Mouse (Mus musculus): Measurements from ENCODE around the gene Akr1cl. TPM values are rescaled to one million over a fixed set of nuclear protein-coding genes. Genes with fewer than 3 reads are reported as not detected.
"Not testable (repeated sequence)": the region's sequence is repeated elsewhere in the genome, so short reads cannot be mapped to it uniquely, and the experiment has no call there.

Akr1cl gene
- 0.78 and 0.94 TPM in 2 replicates for polyA plus RNA-seq (2016; fragmentation: Nextera tagmentation; extraction: Ambion mirVana)

DNA sequence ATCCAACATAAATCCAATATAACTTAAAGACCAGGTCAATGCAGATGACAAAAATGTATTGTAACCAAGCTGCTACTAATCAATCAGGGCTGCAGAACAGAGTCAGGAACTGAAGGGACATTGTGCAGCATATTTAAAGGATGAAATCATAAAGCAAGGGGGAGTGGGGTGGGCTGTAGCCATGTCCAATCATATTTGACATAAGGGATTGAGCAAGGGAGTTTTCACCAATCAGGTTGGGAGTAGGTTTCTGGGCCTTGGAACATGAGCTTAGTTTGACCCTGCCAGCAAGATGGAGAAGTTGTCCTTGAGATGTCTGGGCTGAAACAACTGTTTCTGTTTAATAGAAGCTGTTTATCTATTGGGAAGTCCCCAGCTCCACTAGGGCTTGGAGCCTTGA, at the start of gene Akr1cl:
Akr1cl (minus strand) TSS at position 119 of the 400 bp plus-strand sequence.
- Histone ChIP-seq H3K27me3 (ENCODE audit: insufficient read depth, poor library complexity, severe bottlenecking) (no peaks in the 10 kb centered on the region), H3K27ac (no peak within 1 kb of the TSS), H3K36me3 (no peaks in the 10 kb centered on the region), H3K4me3 (no peak within 1 kb of the TSS), H3K4me1 (no peaks in the 10 kb centered on the region), H3K9me3 (no peaks in the 10 kb centered on the region)
- DNase-seq (ENCODE audit: low spot score) = no peak

DNA sequence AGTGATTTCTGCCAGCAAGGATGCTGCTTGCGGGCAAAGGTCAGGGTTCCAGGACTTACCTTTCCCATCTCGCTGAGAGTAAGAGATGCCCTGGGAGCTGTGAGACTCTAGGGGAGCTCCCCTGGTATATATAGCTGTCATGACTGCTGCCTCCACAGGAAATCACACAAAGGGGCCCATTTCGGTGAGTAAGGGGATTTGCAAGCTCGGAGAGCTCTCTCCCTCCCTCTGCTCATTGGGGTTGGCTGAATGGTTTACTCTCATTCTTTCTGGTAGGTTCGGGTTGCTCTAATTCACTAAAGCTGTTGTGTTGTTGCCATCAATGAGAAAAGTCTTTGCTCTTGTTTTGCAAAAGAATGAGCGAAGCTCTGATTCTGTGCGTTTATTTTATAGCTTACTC, 49.6 kb upstream of the Akr1cl start, which contains the start of gene Crygb:
Crygb (minus strand) TSS at position 101 of the 400 bp plus-strand sequence.
- Histone ChIP-seq H3K9me3 (no peaks in the 10 kb centered on the region), H3K4me1 (0 out of 2 replicates have a peak, but pooled peaks cover 3% of the 10 kb centered on the region), H3K36me3 (no peaks in the 10 kb centered on the region), H3K27ac (no peak within 1 kb of the TSS), H3K4me3 (0 out of 2 replicates have a peak within 1 kb of the TSS, but pooled peaks have one; percentile 5), H3K27me3 (ENCODE audit: insufficient read depth, poor library complexity, severe bottlenecking) (0 out of 2 replicates have a peak, but pooled peaks cover 4% of the 10 kb centered on the region)
- 42% methylated on average over 7 of the region's 7 CpGs for WGBS
- DNase-seq (ENCODE audit: low spot score) = no peak

DNA sequence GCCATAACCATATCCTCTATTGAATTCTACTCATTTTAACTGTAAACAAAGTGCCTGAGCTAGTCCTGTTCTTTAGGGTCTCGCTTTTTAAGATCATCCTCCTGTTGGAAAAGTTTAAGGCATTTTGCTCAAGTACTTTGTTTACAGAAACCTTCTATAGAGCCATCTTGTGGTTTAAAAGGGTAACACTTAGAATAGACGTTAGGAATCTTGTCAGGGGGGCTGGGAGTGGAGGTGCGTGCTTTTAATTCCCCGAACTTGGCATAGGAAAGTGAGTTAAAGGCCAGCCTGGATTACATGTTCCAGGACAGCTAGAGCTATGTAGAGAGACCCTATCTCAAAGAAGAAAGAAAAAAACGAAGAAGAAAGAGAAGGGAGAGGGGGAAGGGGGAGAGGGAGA, 43.0 kb upstream of the Akr1cl start:
- Histone ChIP-seq H3K9me3 (no peaks in the 10 kb centered on the region), H3K27ac (no peak overlapping the region), H3K27me3 (ENCODE audit: insufficient read depth, poor library complexity, severe bottlenecking) (no peaks in the 10 kb centered on the region), H3K4me1 (no peaks in the 10 kb centered on the region), H3K36me3 (no peaks in the 10 kb centered on the region), H3K4me3 (no peak overlapping the region)
- DNase-seq (ENCODE audit: low spot score) = no peak
- 14% methylated on average over 5 of the region's 5 CpGs for WGBS

DNA sequence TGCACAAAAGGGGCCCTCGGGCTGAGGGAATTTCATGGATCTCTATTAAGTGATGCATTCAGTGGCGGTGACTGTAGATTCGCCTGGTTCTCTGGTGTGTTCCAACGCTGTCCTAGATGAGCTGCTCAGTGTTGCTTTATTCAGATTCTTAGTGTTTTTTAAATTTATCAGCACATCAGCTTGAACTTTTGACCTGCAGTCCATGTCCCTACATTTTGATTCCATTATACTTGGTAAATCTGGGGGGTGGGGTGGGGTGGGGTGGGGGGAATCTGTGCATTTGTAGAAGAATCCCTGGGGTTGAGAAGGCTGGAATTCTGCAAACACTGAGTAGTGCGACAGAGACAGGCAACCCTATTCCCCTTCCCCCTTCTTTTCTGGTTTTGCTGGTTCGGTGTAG, 41.0 kb upstream of the Akr1cl start, which contains the start of gene Crygc:
Crygc (minus strand) TSS at position 101 of the 400 bp plus-strand sequence.
- WGBS = 70% methylated on average over 6 of the region's 6 CpGs
- no peak within 1 kb of the TSS for H3K4me3 ChIP-seq
- H3K4me1 ChIP-seq = no peaks in the 10 kb centered on the region
- no peaks in the 10 kb centered on the region for H3K27me3 ChIP-seq (ENCODE audit: insufficient read depth, poor library complexity, severe bottlenecking)
- no peak within 1 kb of the TSS for H3K27ac ChIP-seq
- no peaks in the 10 kb centered on the region for H3K9me3 ChIP-seq
- DNase-seq (ENCODE audit: low spot score) = no peak
- no peaks in the 10 kb centered on the region for H3K36me3 ChIP-seq

DNA sequence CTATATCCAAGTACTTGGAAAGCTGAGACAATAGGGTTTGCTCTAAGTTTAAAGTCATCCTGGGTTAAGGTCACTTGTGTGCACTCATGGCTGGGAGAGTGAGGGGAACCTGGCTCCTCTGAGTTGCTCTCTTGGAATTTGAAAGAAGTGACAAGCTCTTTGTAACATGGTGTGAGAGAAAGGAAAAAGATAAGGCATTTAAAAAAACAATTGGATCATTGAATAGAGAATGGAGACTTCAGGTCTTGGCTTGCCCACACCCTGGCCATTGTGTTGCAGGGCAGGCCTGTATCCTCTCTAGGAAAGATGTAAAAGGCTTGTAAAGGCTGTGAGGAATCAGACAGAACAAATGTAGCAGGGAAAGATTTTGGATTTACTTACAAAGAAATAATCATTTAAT, 35.3 kb upstream of the Akr1cl start:
- no peaks in the 10 kb centered on the region for H3K27me3 ChIP-seq (ENCODE audit: insufficient read depth, poor library complexity, severe bottlenecking)
- no peaks in the 10 kb centered on the region for H3K36me3 ChIP-seq

DNA sequence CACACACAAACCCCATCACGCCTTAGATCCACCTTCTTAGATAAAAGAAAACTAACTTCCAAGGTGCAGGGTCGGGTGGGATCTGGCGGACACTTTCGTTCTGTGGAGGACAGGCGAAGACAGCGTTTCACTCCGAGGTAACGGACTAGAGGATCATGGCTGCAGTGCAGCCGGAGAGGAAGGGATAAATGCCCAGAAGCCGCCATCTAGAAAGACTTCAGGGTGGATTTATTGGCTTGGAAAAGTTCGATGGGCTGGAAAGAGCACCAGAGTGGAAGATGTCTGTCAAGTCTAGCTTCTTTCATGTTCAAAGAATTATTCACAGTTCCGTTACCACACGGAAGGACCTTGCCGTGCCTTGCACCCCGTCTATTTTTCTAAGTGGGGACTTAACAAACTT, 31.6 kb upstream of the Akr1cl start:
- Histone ChIP-seq H3K27me3 (ENCODE audit: insufficient read depth, poor library complexity, severe bottlenecking) (no peaks in the 10 kb centered on the region), H3K4me3 (no peak overlapping the region), H3K36me3 (no peaks in the 10 kb centered on the region), H3K4me1 (no peaks in the 10 kb centered on the region), H3K27ac (no peak overlapping the region), H3K9me3 (no peaks in the 10 kb centered on the region)
- WGBS = 90% methylated on average over 15 of the region's 15 CpGs
- DNase-seq (ENCODE audit: low spot score) = no peak

More for the DNA sequence above, 35.3 kb upstream of the Akr1cl start:
- no peak for DNase-seq (ENCODE audit: low spot score)
- no peak overlapping the region for H3K4me3 ChIP-seq
- H3K27ac ChIP-seq = no peak overlapping the region
- H3K4me1 ChIP-seq = no peaks in the 10 kb centered on the region
- no peaks in the 10 kb centered on the region for H3K9me3 ChIP-seq

DNA sequence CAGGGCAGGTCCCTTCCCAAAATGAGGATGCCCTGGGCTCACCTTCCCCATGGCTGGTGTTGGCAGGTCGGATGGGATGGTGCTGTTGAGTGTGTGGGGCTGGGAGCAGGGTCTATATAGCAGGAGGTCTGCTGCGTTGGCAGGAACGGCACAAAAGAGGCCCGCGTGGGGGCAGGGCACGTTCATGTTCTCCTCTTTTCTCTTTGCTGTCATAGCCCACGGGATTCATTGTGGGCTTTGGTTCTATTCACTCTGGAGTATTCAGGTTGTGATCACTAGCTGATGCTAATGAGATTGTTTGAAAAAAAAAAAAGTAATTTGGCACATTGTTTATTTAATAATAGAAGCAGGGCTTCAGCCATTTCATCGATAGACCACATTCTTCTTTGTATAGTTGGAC, 30.8 kb upstream of the Akr1cl start, which contains the start of gene Crygd:
Crygd (minus strand) TSS at position 101 of the 400 bp plus-strand sequence.
- no peaks in the 10 kb centered on the region for H3K9me3 ChIP-seq
- WGBS = 82% methylated on average over 8 of the region's 8 CpGs
- no peaks in the 10 kb centered on the region for H3K27me3 ChIP-seq (ENCODE audit: insufficient read depth, poor library complexity, severe bottlenecking)
- no peak within 1 kb of the TSS for H3K27ac ChIP-seq
- no peaks in the 10 kb centered on the region for H3K36me3 ChIP-seq
- no peaks in the 10 kb centered on the region for H3K4me1 ChIP-seq
- DNase-seq (ENCODE audit: low spot score) = no peak
- no peak within 1 kb of the TSS for H3K4me3 ChIP-seq

DNA sequence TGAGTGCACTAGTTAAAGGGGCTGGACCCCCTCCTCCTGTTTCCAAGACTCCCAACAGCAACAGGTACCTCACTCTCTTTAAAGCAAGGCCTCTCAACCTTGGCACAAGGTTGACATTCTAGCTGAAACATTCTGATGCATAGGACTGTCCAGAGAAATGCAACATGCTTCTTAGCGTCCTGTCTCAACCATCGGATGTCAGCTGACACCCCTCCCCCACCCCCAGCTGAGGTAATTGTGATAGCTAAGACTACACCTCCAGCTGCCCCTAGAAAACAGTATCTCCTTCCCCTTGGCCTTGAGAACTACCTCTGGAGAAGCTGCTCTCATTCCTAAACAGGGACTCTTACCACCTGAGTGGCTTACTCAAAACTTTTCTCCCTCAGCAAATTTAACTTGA, 19.6 kb upstream of the Akr1cl start:
- H3K9me3 ChIP-seq = no peaks in the 10 kb centered on the region
- no peak overlapping the region for H3K4me3 ChIP-seq
- H3K27ac ChIP-seq = no peak overlapping the region
- no peak for DNase-seq (ENCODE audit: low spot score)
- H3K4me1 ChIP-seq = peaks cover 7% of the 10 kb centered on the region
- 15% methylated on average over 2 of the region's 2 CpGs for WGBS
- no peaks in the 10 kb centered on the region for H3K36me3 ChIP-seq
- no peaks in the 10 kb centered on the region for H3K27me3 ChIP-seq (ENCODE audit: insufficient read depth, poor library complexity, severe bottlenecking)

DNA sequence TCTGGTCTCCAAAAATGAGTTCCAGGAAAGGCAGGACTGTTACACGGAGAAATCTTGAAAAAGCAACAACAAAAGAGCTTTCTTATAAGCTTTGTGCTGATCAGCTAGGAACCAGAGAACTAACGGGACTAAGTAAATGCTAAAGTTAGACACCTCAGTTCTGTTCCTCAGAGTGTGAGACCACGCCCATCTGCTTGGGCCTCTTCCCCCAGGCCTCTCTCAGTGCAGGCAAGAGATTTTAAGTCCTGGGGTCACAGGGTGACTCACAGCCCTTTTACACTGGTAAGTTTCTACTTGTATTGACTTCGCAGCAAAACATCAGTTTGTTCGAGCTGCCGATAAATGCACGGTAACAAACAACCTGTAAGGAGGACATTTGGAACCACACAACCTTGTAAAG, 19.1 kb upstream of the Akr1cl start:
- Histone ChIP-seq H3K36me3 (no peaks in the 10 kb centered on the region), H3K27me3 (ENCODE audit: insufficient read depth, poor library complexity, severe bottlenecking) (no peaks in the 10 kb centered on the region), H3K9me3 (no peaks in the 10 kb centered on the region), H3K4me1 (peaks cover 7% of the 10 kb centered on the region), H3K4me3 (no peak overlapping the region), H3K27ac (no peak overlapping the region)
- no peak for DNase-seq (ENCODE audit: low spot score)
- 57% methylated on average over 7 of the region's 7 CpGs for WGBS

DNA sequence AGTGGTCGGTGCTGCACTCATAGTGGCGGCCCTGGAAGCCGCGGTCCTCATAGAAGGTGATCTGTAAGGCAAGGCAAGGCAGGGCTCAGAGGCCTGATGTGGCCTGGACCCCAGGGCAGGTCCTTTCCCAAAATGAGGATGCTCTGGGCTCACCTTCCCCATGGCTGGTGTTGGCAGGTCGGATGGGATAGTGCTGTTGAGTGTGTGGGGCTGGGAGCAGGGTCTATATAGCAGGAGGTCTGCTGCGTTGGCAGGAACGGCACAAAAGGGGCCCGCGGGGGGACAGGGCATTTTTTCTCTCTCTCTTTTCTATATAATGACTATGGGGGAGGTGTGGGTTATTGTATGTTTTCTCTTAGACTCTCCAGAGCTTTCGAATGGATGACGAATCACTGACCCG, 18.4 kb upstream of the Akr1cl start, which contains the start of gene Cryge:
Cryge (minus strand) TSS at position 198 of the 400 bp plus-strand sequence.
- DNase-seq (ENCODE audit: low spot score); H3K4me1 ChIP-seq; H3K4me3 ChIP-seq; H3K27me3 ChIP-seq (ENCODE audit: insufficient read depth, poor library complexity, severe bottlenecking); H3K9me3 ChIP-seq; H3K27ac ChIP-seq; H3K36me3 ChIP-seq: not testable (repeated sequence)
- WGBS = 82% methylated on average over 11 of the region's 12 CpGs

DNA sequence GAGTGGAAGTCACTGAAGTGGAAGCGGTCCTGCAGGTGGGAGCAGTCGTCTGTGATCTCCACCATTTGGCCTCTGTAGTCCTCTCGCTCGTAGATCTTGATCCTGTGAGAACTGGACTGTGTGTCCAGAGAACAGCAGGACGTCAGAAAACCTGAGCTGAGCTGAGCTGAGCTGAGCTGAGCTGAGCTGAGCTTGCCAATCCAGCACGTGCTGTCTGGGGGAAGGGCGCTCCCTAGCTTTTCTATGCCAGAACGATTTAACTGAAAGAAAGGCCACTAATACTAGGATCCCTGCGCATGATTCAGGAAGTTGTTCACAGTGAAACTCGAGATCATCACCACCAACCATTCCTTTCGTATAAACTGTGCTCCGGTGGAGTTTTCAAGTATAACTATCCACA, 16.2 kb upstream of the Akr1cl start:
- Histone ChIP-seq H3K9me3 (no peaks in the 10 kb centered on the region), H3K27ac (no peak overlapping the region), H3K36me3 (no peaks in the 10 kb centered on the region), H3K4me3 (no peak overlapping the region), H3K27me3 (ENCODE audit: insufficient read depth, poor library complexity, severe bottlenecking) (no peaks in the 10 kb centered on the region), H3K4me1 (peaks cover 7% of the 10 kb centered on the region)
- WGBS = 61% methylated on average over 12 of the region's 12 CpGs
- DNase-seq (ENCODE audit: low spot score) = no peak

DNA sequence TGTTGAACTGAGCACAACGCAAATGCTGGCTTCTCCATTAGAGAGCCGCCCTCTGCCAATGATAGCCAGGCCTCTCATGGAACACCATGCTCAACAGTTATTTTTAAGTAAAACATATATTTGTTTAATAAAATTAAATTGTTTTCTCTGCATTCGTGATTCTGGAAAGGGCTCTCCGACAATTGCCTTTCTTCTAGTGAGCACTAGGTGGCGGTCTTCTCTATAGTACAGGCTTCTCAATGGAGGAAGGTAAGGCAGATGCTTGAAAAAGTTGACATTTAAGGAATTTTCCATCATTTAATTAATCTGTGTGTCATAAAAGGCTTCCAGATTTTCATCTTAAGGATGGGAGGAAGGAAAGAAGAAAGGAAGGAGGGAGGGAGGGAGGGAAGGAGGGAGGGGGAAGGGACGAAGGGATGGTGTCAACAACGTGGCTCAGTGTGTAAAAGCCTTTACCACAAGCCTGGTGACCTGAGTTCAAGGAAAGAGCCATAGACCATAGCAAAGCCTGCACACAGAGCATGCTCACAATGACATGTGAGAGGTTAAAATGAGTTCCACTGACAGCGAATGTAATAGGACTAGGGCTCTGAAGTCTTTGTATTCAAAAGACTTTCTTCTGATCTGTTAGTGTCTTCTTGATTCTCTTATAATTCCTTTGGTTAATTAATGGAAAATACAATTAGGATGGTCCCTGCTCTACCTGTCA, 14.0 kb upstream of the Akr1cl start:
- no peaks in the 10 kb centered on the region for H3K4me1 ChIP-seq
- no peak overlapping the region for H3K27ac ChIP-seq
- H3K27me3 ChIP-seq (ENCODE audit: insufficient read depth, poor library complexity, severe bottlenecking) = no peaks in the 10 kb centered on the region
- H3K36me3 ChIP-seq = no peaks in the 10 kb centered on the region
- no peaks in the 10 kb centered on the region for H3K9me3 ChIP-seq
- no peak overlapping the region for H3K4me3 ChIP-seq
- WGBS = 40% methylated on average over 8 of the region's 8 CpGs
- no peak for DNase-seq (ENCODE audit: low spot score)

DNA sequence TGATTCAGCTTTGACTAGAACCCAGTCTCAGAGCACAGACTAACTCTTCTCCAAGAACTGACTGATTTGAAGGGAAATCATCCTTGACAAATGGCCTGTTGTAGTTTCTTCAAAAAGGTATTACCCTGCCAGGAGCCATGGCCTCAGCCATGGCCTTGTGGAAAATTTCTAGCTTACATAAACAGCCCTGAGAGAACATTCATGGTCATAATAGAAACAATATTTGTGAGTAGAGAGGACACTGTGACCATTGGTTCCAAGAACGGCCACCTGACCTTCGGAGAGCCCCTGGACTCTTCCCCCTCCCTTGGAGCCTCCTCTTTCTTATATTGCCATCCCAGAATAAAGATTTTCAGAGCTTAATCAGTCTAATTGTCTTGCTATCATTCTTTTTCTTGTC, 10.9 kb upstream of the Akr1cl start:
- H3K9me3 ChIP-seq = no peaks in the 10 kb centered on the region
- H3K4me3 ChIP-seq = no peak overlapping the region
- WGBS = 79% methylated on average over 2 of the region's 2 CpGs
- no peaks in the 10 kb centered on the region for H3K27me3 ChIP-seq (ENCODE audit: insufficient read depth, poor library complexity, severe bottlenecking)
- no peak overlapping the region for H3K27ac ChIP-seq
- peaks cover 3% of the 10 kb centered on the region; the same call in 1 of the 2 replicates for H3K4me1 ChIP-seq
- no peak for DNase-seq (ENCODE audit: low spot score)
- H3K36me3 ChIP-seq = no peaks in the 10 kb centered on the region

Measured in heart, embryonic 10.5 days (tissue).